8 mouse cellular contexts compared by ENCODE assay signal in the genomic region with DNA sequence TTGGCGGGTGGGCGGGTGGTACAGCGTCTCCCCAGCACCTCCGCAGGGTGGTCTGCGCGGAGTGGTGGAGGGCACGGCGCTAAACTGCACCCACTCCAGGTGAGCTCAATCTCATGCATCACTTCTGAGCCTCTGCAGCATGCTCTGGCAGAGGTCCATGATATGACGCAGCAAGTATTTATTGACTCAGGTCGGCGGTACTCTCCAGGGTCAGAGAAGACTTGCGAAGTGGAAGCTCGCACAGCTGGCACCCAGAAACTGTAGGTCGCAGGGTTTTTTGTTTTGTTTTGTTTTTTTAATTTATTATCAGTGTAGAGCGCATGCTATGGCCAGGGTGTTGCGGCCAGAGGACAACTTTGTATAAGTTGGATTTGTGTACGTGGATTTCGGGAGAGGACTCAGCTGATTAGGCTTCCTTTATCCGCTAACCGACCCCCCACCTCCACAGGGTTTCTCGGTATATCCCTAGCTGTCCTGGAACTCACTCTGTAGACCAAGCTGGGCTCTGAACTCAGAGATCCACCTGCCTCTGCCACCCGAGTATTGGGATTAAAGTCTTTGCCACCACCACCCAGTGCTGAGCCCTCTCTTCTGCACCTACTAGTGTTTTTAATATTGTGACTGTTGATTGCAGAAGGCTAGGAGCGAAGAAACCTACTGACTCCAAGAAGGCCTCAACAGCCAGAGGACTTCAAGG. TPM values are rescaled to one million over a fixed set of nuclear protein-coding genes. Genes with fewer than 3 reads are reported as not detected.
DNase-seq lines count a peak whose midpoint lies in the region; ATAC-seq and TF ChIP-seq lines count a peak whose summit lies in the region.

No protein-coding gene starts in this region.

- peak; percentile 61 to 64 for DNase-seq in left cerebral cortex, postnatal 25 days (ENCODE audit: low spot score in 2 of 2)
- no peak for DNase-seq in left cerebral cortex, postnatal 14 days (ENCODE audit: low spot score in 2 of 2)
- DNase-seq in c-Kit-positive CD71-negative TER-119-negative erythroid progenitor cells, embryonic 14.5 days (ENCODE audit: low read depth) = peak; percentile 53
- peak in 2 of 3 experiments; percentile 60 to 67 for DNase-seq in liver, embryonic 14.5 days (ENCODE audit: low read depth in 3 of 3, low spot score in 3 of 3)
- DNase-seq in natural killer cell, adult 2 months (ENCODE audit: low spot score in 2 of 2) = peak; percentile 47 to 52
- DNase-seq in thymus, postnatal 36 days = peak; percentile 35 to 51

- peak overlapping the region; percentile 15; the same call in 1 of the 2 replicates for H3K9ac ChIP-seq in forebrain, embryonic 16.5 days (replicated peaks; ENCODE audit: low read depth, low read length)
- peak overlapping the region; percentile 36 for H3K9ac ChIP-seq in intestine, embryonic 15.5 days
- H3K9ac ChIP-seq in liver, embryonic 14.5 days (replicated peaks) = peak overlapping the region; percentile 73

- no peaks in the 10 kb centered on the region for H3K9me3 ChIP-seq in forebrain, embryonic 16.5 days (ENCODE audit: control insufficient read depth, low read length)
- H3K9me3 ChIP-seq in intestine, embryonic 15.5 days = no peaks in the 10 kb centered on the region
- no peaks in the 10 kb centered on the region for H3K9me3 ChIP-seq in liver, embryonic 14.5 days (ENCODE audit: control insufficient read depth, low read length)

- H3K27me3 ChIP-seq in forebrain, embryonic 16.5 days (replicated peaks; ENCODE audit: control insufficient read depth, insufficient read depth, low read length) = peaks cover 6% of the 10 kb centered on the region; the same call in 1 of the 2 replicates
- no peaks in the 10 kb centered on the region for H3K27me3 ChIP-seq in intestine, embryonic 15.5 days (replicated peaks)
- no peaks in the 10 kb centered on the region for H3K27me3 ChIP-seq in liver, embryonic 14.5 days (ENCODE audit: control insufficient read depth, insufficient read depth, low read length)

- ATAC-seq in forebrain, embryonic 16.5 days = no peak
- ATAC-seq in intestine, embryonic 15.5 days = peak; percentile 37
- peak; percentile 39 for ATAC-seq in liver, embryonic 14.5 days (ENCODE audit: insufficient read depth)

- no peak for TF ChIP-seq EP300 in liver, embryonic 14.5 days (IDR thresholded peaks at IDR 0.05; ENCODE audit: low read depth)

- H3K27ac ChIP-seq in forebrain, embryonic 16.5 days (ENCODE audit: low read length) = peak overlapping the region; percentile 20; the same call in 1 of the 2 replicates
- peak overlapping the region; percentile 77 for H3K27ac ChIP-seq in intestine, embryonic 15.5 days
- H3K27ac ChIP-seq in liver, embryonic 14.5 days = peak overlapping the region; percentile 84

- intact Hi-C loops in left cerebral cortex, postnatal 25 days (cut with DNase I) = loop anchor here (2.0 kb wide), 1 partner anchor 14 kb away; the partner anchor contains the start of gene Rab26
- intact Hi-C loops in left cerebral cortex, postnatal 14 days (cut with DNase I) = no loop called here

- 5% methylated on average over 23 of the region's 23 CpGs for WGBS in forebrain, embryonic 16.5 days
- WGBS in intestine, embryonic 15.5 days = 1% methylated on average over 23 of the region's 23 CpGs
- 1% methylated on average over 23 of the region's 23 CpGs for WGBS in liver, embryonic 14.5 days (ENCODE audit: insufficient replicate concordance)

- no peak for TF ChIP-seq CTCF in liver, embryonic 14.5 days (IDR thresholded peaks at IDR 0.05; ENCODE audit: low read depth)

- no peaks in the 10 kb centered on the region for H3K36me3 ChIP-seq in forebrain, embryonic 16.5 days (ENCODE audit: control insufficient read depth, insufficient read depth)
- H3K36me3 ChIP-seq in intestine, embryonic 15.5 days = no peaks in the 10 kb centered on the region
- H3K36me3 ChIP-seq in liver, embryonic 14.5 days (replicated peaks; ENCODE audit: control insufficient read depth, insufficient read depth, low read depth) = no peaks in the 10 kb centered on the region

- peak overlapping the region; percentile 91 for H3K4me2 ChIP-seq in forebrain, embryonic 16.5 days (ENCODE audit: low read length)
- peak overlapping the region; percentile 83 for H3K4me2 ChIP-seq in intestine, embryonic 15.5 days (replicated peaks)
- peak overlapping the region; percentile 91 for H3K4me2 ChIP-seq in liver, embryonic 14.5 days (ENCODE audit: low read depth)

- peak overlapping the region; percentile 91 for H3K4me3 ChIP-seq in forebrain, embryonic 16.5 days (replicated peaks; ENCODE audit: low read length)
- peak overlapping the region; percentile 95 for H3K4me3 ChIP-seq in intestine, embryonic 15.5 days (replicated peaks)
- H3K4me3 ChIP-seq in liver, embryonic 14.5 days (ENCODE audit: insufficient read depth in 1 of 2, low read depth in 2 of 2, low read length in 2 of 2) = peak overlapping the region; percentile 67 to 80

- H3K4me1 ChIP-seq in forebrain, embryonic 16.5 days (replicated peaks; ENCODE audit: control insufficient read depth, insufficient read depth, low read length) = peaks cover 34% of the 10 kb centered on the region
- H3K4me1 ChIP-seq in intestine, embryonic 15.5 days (replicated peaks) = peaks cover 19% of the 10 kb centered on the region
- peaks cover 12 to 17% of the 10 kb centered on the region in 2 experiments for H3K4me1 ChIP-seq in liver, embryonic 14.5 days (replicated peaks; ENCODE audit: control insufficient read depth in 2 of 2, insufficient read depth in 2 of 2, low read length in 1 of 2)

RNA-seq across cellular contexts. Expression of gene Pkd1, which starts 0.6 kb away (rescaled TPM):
- total RNA-seq in left cerebral cortex, postnatal 25 days (2021) = 10 to 100 TPM; 66.4 to 84.7 TPM
- 10 to 100 TPM; 68.6 to 78.7 TPM for total RNA-seq in left cerebral cortex, postnatal 14 days (2021)
- polyA plus RNA-seq in forebrain, embryonic 16.5 days (2015; fragmentation: Nextera tagmentation; extraction: Ambion mirVana) = 18.3 and 27.6 TPM in 2 replicates
- 16.9 and 17.4 TPM in 2 replicates for polyA plus RNA-seq in intestine, embryonic 15.5 days (2015; fragmentation: Nextera tagmentation; extraction: Ambion mirVana)
- polyA plus RNA-seq in liver, embryonic 14.5 days (2012; rRNA removed) = 3.4 and 4.0 TPM in 2 replicates
- polyA plus RNA-seq in liver, embryonic 14.5 days (2014; fragmentation: Nextera tagmentation; extraction: Ambion mirVana) = 1.8 and 2.9 TPM in 2 replicates

RNA-seq across cellular contexts. Expression of gene Rab26, which starts 15.1 kb away (rescaled TPM):
- total RNA-seq in left cerebral cortex, postnatal 25 days (2021) = 10 to 100 TPM; 53.4 to 59.5 TPM
- 10 to 100 TPM; 36.2 to 40.4 TPM for total RNA-seq in left cerebral cortex, postnatal 14 days (2021)
- 6.8 and 10.9 TPM in 2 replicates for polyA plus RNA-seq in forebrain, embryonic 16.5 days (2015; fragmentation: Nextera tagmentation; extraction: Ambion mirVana)
- 5.2 and 8.7 TPM in 2 replicates for polyA plus RNA-seq in intestine, embryonic 15.5 days (2015; fragmentation: Nextera tagmentation; extraction: Ambion mirVana)
- 0.21 and 0.28 TPM in 2 replicates for polyA plus RNA-seq in liver, embryonic 14.5 days (2012; rRNA removed)
- polyA plus RNA-seq in liver, embryonic 14.5 days (2014; fragmentation: Nextera tagmentation; extraction: Ambion mirVana) = 0.95 and 1.0 TPM in 2 replicates

RNA-seq across cellular contexts. Expression of gene Traf7, which starts 21.3 kb away (rescaled TPM):
- 10 to 100 TPM; 75.1 to 77.7 TPM for total RNA-seq in left cerebral cortex, postnatal 25 days (2021)
- 10 to 100 TPM; 86.8 to 91.7 TPM for total RNA-seq in left cerebral cortex, postnatal 14 days (2021)
- polyA plus RNA-seq in forebrain, embryonic 16.5 days (2015; fragmentation: Nextera tagmentation; extraction: Ambion mirVana) = 108 and 121 TPM in 2 replicates
- 81.6 and 89.3 TPM in 2 replicates for polyA plus RNA-seq in intestine, embryonic 15.5 days (2015; fragmentation: Nextera tagmentation; extraction: Ambion mirVana)
- 55.4 and 64.2 TPM in 2 replicates for polyA plus RNA-seq in liver, embryonic 14.5 days (2012; rRNA removed)
- polyA plus RNA-seq in liver, embryonic 14.5 days (2014; fragmentation: Nextera tagmentation; extraction: Ambion mirVana) = 25.6 and 29.4 TPM in 2 replicates

Comparison
In these comparisons a context has a peak if more than half of its experiments do, and no peak if none do; other contexts are left out.
1. DNase-seq: peak in left cerebral cortex, postnatal 25 days (2 of 2), c-Kit-positive CD71-negative TER-119-negative erythroid progenitor cells, embryonic 14.5 days (single experiment), liver, embryonic 14.5 days (2 of 3), natural killer cell, adult 2 months (2 of 2) and thymus, postnatal 36 days (2 of 2); none in left cerebral cortex, postnatal 14 days (0 of 2).
2. H3K27ac ChIP-seq: peak in every context shown above with its lines; median percentile 84 in liver, embryonic 14.5 days; 77 in intestine, embryonic 15.5 days; 20 in forebrain, embryonic 16.5 days.
3. H3K9ac ChIP-seq: peak in every context shown above with its lines; median percentile 73 in liver, embryonic 14.5 days; 36 in intestine, embryonic 15.5 days; 15 in forebrain, embryonic 16.5 days.
4. Peak in every context shown above with its lines, with median percentiles within 50 percentile points of each other: H3K4me2 ChIP-seq and H3K4me3 ChIP-seq.